Mouse (Mus musculus) right cerebral cortex, postnatal 25 days (tissue): ENCODE data around the gene Zfy2.

Experiments
- DNase-seq: peaks from one replicate; pipeline ENCODE4 v3.0.0; 2022

The Zfy2 gene

DNA sequence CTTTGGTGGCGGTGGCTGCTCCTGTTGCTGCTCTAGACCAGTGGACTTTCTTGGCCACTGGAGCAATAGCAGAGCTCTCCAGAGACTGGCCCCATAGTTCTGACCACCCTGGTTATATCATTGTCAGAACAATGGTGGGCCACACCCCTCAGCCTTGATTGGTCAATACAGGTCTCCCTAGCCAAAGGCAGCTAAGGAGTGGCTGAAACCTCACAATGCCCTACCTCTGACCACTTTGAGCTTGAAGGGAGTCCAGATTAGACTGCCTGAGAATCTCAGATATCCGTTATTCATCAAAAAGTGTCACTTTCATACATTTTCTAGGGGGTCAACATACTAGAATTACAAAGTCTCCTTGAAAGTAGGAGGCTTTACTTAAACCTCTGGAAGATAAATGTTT is at the start of gene Zfy2:
TSS of gene Zfy2 (minus strand) at position 101 of the 400 bp plus-strand sequence.
- DNase-seq = no peak
